Mouse (Mus musculus): ENCODE measurements around the gene Nf2. TPM values are rescaled to one million over a fixed set of nuclear protein-coding genes. Genes with fewer than 3 reads are reported as not detected.

The Nf2 gene
- total and polyA plus RNA-seq, 2 experiments from 2014 or later = 55.5 to 97.6 TPM

DNA sequence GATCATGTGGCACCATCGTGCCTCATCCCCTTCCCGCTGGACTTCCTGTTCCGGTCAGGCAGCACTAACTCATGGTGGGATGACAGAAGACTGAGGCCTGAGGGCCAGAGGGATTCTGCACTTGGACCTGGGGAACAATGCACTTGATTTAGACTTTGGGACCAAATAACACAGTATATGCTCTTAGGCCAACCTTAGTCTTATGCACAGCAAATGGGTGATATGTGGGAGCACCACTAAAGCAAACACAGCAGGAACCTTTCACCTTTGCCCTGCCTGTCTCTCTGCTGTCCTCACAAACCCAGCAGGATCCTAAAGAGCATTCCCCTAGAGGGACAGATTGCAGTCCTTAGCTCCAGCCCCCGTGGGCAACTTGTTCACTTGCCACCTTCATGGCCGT, 108.6 kb downstream of the Nf2 start:
- H3K27me3 ChIP-seq (ENCODE audit: insufficient read depth, low read length) = peaks cover 19% of the 10 kb centered on the region
- no peak for DNase-seq (ENCODE audit: low spot score)
- H3K9ac ChIP-seq (replicated peaks; ENCODE audit: low read length) = no peak overlapping the region
- H3K36me3 ChIP-seq (ENCODE audit: insufficient read depth, low read length) = no peaks in the 10 kb centered on the region
- WGBS = 68% methylated on average over 5 of the region's 5 CpGs
- no peak for ATAC-seq
- no peak overlapping the region for H3K27ac ChIP-seq
- no peak overlapping the region for H3K4me3 ChIP-seq (ENCODE audit: low read length)
- H3K9me3 ChIP-seq (ENCODE audit: low read length) = no peaks in the 10 kb centered on the region
- no peak for TF ChIP-seq CTCF (IDR thresholded peaks at IDR 0.05; ENCODE audit: low read depth)
- H3K4me1 ChIP-seq (ENCODE audit: insufficient read depth, low read length) = 0 out of 2 replicates have a peak, but pooled peaks cover under 1% of the 10 kb centered on the region
- no peak overlapping the region for H3K4me2 ChIP-seq (ENCODE audit: low read depth, low read length)

DNA sequence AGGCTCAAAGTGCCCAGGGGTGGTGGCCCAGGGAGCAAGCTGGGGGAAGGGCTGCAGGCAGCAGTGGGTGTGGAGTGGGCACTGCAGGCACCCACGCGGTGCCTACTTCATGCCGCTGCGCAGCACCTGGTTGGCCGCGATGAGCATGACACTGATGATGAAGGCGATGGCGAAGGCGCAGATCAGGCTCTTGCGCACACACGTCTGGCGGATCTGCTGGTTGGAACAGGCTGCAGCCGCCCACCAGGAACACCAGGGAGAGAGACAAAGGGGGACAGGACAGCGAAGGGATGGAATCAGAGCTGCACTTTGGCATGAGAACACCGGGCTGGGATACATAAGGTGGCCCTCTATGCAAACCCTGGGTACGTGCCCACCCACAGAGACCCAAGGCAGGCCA, 110.6 kb downstream of the Nf2 start:
- Histone ChIP-seq H3K4me1 (ENCODE audit: insufficient read depth, low read length) (0 out of 2 replicates have a peak, but pooled peaks cover 6% of the 10 kb centered on the region), H3K4me2 (ENCODE audit: low read depth, low read length) (no peak overlapping the region), H3K9ac (replicated peaks; ENCODE audit: low read length) (no peak overlapping the region), H3K9me3 (ENCODE audit: low read length) (no peaks in the 10 kb centered on the region), H3K27me3 (ENCODE audit: insufficient read depth, low read length) (no peaks in the 10 kb centered on the region), H3K36me3 (ENCODE audit: insufficient read depth, low read length) (no peaks in the 10 kb centered on the region), H3K27ac (no peak overlapping the region), H3K4me3 (ENCODE audit: low read length) (no peak overlapping the region)
- ATAC-seq = no peak
- TF ChIP-seq CTCF (IDR thresholded peaks at IDR 0.05; ENCODE audit: low read depth) = no peak
- 93% methylated on average over 16 of the region's 16 CpGs for WGBS
- DNase-seq (ENCODE audit: low spot score) = no peak

DNA sequence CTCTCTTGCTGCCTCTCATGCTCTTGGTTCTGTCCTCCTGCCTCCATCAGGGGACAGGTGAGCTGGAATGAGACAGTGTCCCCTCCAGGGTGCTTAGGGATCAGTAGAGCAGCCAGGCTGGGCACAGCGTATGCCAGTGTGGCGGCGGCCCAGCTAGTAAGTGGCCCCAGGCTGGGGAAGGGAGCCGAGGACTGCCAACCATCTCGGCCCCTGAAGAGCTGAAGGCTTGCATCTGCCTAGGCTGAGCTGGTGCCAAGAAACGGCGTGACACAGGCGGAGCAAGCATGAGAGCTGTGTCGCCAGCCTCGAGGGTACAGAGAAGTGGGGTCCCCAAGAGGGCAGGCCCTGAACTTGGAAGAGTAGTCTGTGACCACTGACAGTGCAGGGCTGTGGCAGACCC, 111.7 kb downstream of the Nf2 start:
- TF ChIP-seq CTCF (IDR thresholded peaks at IDR 0.05; ENCODE audit: low read depth) = no peak
- Histone ChIP-seq H3K27me3 (ENCODE audit: insufficient read depth, low read length) (no peaks in the 10 kb centered on the region), H3K9me3 (ENCODE audit: low read length) (no peaks in the 10 kb centered on the region), H3K4me1 (ENCODE audit: insufficient read depth, low read length) (0 out of 2 replicates have a peak, but pooled peaks cover 6% of the 10 kb centered on the region), H3K9ac (replicated peaks; ENCODE audit: low read length) (no peak overlapping the region), H3K4me3 (ENCODE audit: low read length) (no peak overlapping the region), H3K4me2 (ENCODE audit: low read depth, low read length) (no peak overlapping the region), H3K27ac (no peak overlapping the region), H3K36me3 (ENCODE audit: insufficient read depth, low read length) (no peaks in the 10 kb centered on the region)
- DNase-seq (ENCODE audit: low spot score) (peak; percentile 68), ATAC-seq (peak; percentile 34; the same call in 1 of the 2 replicates)
- 40% methylated on average over 10 of the region's 10 CpGs for WGBS

DNA sequence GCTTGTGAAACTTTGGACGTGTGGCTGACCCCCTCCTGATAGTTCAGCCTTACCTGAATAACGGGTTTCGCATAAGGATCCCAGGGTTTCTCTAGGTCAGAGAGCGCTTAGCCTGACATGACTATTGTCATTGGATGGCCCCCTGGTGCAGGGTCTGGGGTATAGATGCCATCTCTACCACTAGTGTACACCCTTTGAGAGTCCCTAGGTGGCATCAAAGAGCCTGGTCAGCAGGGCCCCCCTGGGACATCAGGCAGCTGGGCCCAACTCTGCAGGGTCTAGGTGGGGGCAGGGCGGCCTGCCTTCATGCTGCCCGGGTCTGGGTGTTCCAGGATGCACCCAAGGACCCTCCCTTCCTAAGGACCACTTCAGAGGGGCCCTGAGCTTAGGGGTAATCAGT, 113.0 kb downstream of the Nf2 start:
- Histone ChIP-seq H3K4me2 (ENCODE audit: low read depth, low read length) (no peak overlapping the region), H3K27me3 (ENCODE audit: insufficient read depth, low read length) (no peaks in the 10 kb centered on the region), H3K9me3 (ENCODE audit: low read length) (no peaks in the 10 kb centered on the region), H3K9ac (replicated peaks; ENCODE audit: low read length) (no peak overlapping the region), H3K27ac (no peak overlapping the region), H3K4me3 (ENCODE audit: low read length) (no peak overlapping the region), H3K4me1 (ENCODE audit: insufficient read depth, low read length) (0 out of 2 replicates have a peak, but pooled peaks cover 6% of the 10 kb centered on the region), H3K36me3 (ENCODE audit: insufficient read depth, low read length) (no peaks in the 10 kb centered on the region)
- ATAC-seq (no peak), DNase-seq (ENCODE audit: low spot score) (no peak)
- peak; percentile 37 for TF ChIP-seq CTCF (IDR thresholded peaks at IDR 0.05; ENCODE audit: low read depth)
- WGBS = 54% methylated on average over 6 of the region's 6 CpGs

DNA sequence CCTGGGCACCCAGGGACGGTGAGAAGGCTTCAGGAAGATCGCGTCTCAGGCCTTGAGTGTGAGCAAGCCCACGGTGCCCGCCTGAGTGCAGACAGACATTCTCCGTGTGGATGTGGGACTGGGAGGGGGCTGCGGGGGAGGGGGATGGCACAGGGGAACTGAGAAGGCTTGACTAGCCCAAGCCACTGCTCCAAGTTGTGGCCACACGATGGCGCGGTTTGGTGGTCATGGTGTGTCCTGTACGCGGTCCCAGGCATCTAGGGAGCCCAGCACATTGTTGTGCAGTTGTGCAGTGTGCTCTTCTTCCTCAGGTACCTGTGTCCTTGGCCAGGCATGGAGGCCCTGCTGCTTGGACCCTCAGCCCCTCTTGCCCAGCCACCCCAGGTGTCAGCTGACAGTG, 115.2 kb downstream of the Nf2 start:
- DNase-seq (ENCODE audit: low spot score) = peak; percentile 56

DNA sequence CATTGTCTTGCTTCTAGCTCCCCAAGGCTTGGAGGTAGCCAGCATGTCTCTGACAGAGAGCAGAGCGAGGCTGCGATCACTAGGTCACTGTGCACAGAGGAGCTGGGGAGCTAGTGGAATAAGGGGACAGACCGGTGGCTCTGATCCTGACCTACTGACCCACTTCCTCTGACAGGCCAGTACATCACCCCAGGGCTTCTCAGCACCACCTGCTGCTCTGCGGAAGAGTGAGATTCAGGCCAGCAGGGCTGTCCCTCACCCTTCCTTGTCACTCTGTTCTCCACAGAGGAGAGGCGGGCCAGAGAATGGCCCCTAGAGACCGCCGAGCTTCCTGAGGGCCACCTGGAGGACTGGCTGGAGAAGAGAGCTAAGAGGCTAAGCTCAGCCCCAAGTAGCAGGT, 117.6 kb downstream of the Nf2 start:
- WGBS = 78% methylated on average over 7 of the region's 7 CpGs
- H3K36me3 ChIP-seq (ENCODE audit: insufficient read depth, low read length) = no peaks in the 10 kb centered on the region
- ATAC-seq (no peak), DNase-seq (ENCODE audit: low spot score) (no peak)
- 0 out of 2 replicates have a peak, but pooled peaks cover 6% of the 10 kb centered on the region for H3K4me1 ChIP-seq (ENCODE audit: insufficient read depth, low read length)
- H3K4me2 ChIP-seq (ENCODE audit: low read depth, low read length) = no peak overlapping the region
- no peak overlapping the region for H3K27ac ChIP-seq
- H3K9me3 ChIP-seq (ENCODE audit: low read length) = no peaks in the 10 kb centered on the region
- H3K27me3 ChIP-seq (ENCODE audit: insufficient read depth, low read length) = no peaks in the 10 kb centered on the region
- TF ChIP-seq CTCF (IDR thresholded peaks at IDR 0.05; ENCODE audit: low read depth) = no peak
- no peak overlapping the region for H3K9ac ChIP-seq (replicated peaks; ENCODE audit: low read length)
- H3K4me3 ChIP-seq (ENCODE audit: low read length) = no peak overlapping the region

More for the DNA sequence above, 115.2 kb downstream of the Nf2 start:
- no peak overlapping the region for H3K9ac ChIP-seq (replicated peaks; ENCODE audit: low read length)
- H3K27ac ChIP-seq = no peak overlapping the region
- TF ChIP-seq CTCF (IDR thresholded peaks at IDR 0.05; ENCODE audit: low read depth) = peak; percentile 55
- no peak overlapping the region for H3K4me2 ChIP-seq (ENCODE audit: low read depth, low read length)
- H3K36me3 ChIP-seq (ENCODE audit: insufficient read depth, low read length) = no peaks in the 10 kb centered on the region
- 31% methylated on average over 12 of the region's 12 CpGs for WGBS
- H3K27me3 ChIP-seq (ENCODE audit: insufficient read depth, low read length) = no peaks in the 10 kb centered on the region
- H3K9me3 ChIP-seq (ENCODE audit: low read length) = no peaks in the 10 kb centered on the region
- H3K4me3 ChIP-seq (ENCODE audit: low read length) = no peak overlapping the region
- H3K4me1 ChIP-seq (ENCODE audit: insufficient read depth, low read length) = 0 out of 2 replicates have a peak, but pooled peaks cover 6% of the 10 kb centered on the region
- ATAC-seq = no peak

DNA sequence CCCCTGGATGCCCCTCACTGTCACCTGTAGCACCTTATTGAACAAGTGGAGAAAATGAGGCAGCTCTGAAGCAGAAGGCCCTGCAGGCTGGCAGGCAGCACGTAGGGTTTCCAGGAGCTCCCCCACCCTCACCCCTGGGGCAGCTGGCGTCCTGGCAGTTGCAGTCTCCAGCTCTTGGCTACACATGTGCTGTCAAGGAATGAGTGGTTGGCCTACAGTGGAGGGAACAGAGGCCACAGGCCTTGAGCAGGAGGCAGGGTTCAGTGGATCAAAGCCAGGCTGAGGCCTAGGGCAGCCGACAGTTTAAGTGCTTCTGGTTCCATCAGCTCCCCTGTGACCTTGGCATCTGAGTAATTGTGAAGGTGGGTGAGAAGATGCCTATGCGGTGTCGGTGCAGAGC, 118.4 kb downstream of the Nf2 start:
- H3K27me3 ChIP-seq (ENCODE audit: insufficient read depth, low read length) = no peaks in the 10 kb centered on the region
- H3K4me3 ChIP-seq (ENCODE audit: low read length) = no peak overlapping the region
- no peak for ATAC-seq
- H3K4me1 ChIP-seq (ENCODE audit: insufficient read depth, low read length) = 0 out of 2 replicates have a peak, but pooled peaks cover 6% of the 10 kb centered on the region
- H3K9ac ChIP-seq (replicated peaks; ENCODE audit: low read length) = no peak overlapping the region
- no peak for TF ChIP-seq CTCF (IDR thresholded peaks at IDR 0.05; ENCODE audit: low read depth)
- no peak for DNase-seq (ENCODE audit: low spot score)
- no peak overlapping the region for H3K4me2 ChIP-seq (ENCODE audit: low read depth, low read length)
- H3K27ac ChIP-seq = no peak overlapping the region
- WGBS = 74% methylated on average over 5 of the region's 5 CpGs
- H3K9me3 ChIP-seq (ENCODE audit: low read length) = no peaks in the 10 kb centered on the region
- peaks cover 5% of the 10 kb centered on the region; the same call in 1 of the 2 replicates for H3K36me3 ChIP-seq (ENCODE audit: insufficient read depth, low read length)
